Mouse (Mus musculus) small intestine, adult 2 months (tissue): Measurements from ENCODE around the gene Psen2.

Experiments used
- CTCF ChIP-seq: fragments of 200-500 bp; IDR thresholded peaks from 2 replicates; pipeline ENCODE4 v1.5.1; 2012; ENCODE audit warnings: low read depth, mild to moderate bottlenecking, control low read depth, inconsistent platforms, low read length, moderate library complexity, mixed read lengths; ENCODE audit not compliant: insufficient replicate concordance, insufficient read length; ENCODE audit errors: extremely low read depth
- POLR2A ChIP-seq: fragments of 200-500 bp; IDR thresholded peaks from 2 replicates; pipeline ENCODE4 v1.6.1; 2012; ENCODE audit warnings: low read depth, mild to moderate bottlenecking, control low read depth, inconsistent platforms, low read length, moderate library complexity

DNA sequence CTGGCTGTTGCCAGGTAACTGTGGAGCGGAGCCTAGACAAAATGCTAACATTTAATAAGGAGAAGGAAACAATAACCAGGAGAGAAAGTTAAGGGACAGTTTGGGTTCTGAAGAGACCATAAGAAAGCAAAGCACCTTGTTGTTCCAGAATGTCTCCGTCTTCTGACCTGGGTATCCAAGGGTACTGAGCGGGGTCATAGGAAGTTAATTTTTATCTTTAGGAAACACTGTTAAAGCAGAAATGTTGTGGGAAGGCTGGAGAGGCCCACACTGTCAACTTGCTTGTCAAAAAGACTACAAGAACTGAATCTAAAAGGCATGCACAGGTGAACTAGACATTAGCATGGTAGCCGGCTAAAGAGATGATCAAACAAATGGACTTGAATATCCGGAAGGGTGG, 50.3 kb downstream of the Psen2 start:
- TF ChIP-seq CTCF, result no peak
- no peak for TF ChIP-seq POLR2A
